Mouse (Mus musculus) right cerebral cortex, postnatal 4 days (tissue): ENCODE measurements at regions not wholly inside any gene's neighbourhood (a gene's known extent, or its start where the extent isn't known, plus 50 kb on each side); places are given as distances from the start of the nearest gene placed in this dataset.

Source experiments
- DNase-seq: peaks from one replicate; pipeline ENCODE4 v3.0.0-alpha.2; 2022

DNA sequence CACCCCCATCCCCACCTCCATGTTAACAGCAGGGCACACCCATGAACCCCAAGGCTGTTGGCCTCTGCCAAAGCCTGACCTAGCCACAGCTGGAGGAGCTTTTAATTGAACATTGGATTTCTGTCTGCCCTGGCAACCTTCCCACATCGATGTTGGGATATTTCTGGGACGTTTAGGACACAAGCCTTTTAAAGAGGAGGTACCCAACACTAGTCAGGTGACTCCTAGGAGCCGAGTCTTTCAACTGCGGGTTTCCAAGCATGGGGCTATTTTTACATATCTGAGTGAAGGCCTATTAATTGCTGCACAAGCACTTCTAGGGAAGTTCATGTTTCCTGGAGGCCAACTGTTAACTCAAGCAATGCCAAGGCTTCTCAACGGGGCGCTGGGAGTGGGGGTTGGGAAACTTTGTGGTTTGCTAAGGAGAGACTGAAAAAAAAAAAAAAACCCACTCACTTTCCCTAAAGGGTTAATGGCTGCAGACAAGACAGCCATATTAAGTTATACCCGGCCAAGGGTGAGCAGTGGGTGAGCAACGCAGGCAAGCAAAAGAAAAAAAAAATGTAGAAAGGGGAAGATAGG, 213.3 kb downstream of the Bcl2l11 start:
- no peak for DNase-seq

- no peak for DNase-seq
These were observed 214.0 kb downstream of the Bcl2l11 start for GRCm38 (mm10) chr2:128339643-128340487.

GRCm38 (mm10) chr2:128340631-128341240, 214.9 kb downstream of the Bcl2l11 start:
- no peak for DNase-seq

DNA sequence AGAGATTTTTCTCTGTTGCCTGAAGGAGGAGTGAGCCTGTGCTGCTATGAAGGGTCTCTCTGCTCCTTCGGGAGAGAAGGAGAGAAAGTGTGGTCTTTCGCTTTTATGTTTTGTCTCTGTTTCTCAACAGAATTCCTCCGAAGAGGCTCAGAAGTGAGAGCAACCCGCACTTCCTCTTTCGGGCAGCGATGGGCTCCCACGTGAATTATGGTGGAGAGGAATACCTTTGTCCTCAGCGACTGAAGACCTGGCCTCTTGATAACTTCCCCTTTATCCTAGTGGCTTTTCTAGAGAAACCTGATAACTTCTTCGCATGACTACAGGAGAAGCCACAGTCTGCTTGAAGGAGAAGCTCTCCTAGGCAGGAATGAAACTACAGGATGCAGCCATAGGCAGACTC, 216.4 kb downstream of the Bcl2l11 start:
- no peak for DNase-seq

DNA sequence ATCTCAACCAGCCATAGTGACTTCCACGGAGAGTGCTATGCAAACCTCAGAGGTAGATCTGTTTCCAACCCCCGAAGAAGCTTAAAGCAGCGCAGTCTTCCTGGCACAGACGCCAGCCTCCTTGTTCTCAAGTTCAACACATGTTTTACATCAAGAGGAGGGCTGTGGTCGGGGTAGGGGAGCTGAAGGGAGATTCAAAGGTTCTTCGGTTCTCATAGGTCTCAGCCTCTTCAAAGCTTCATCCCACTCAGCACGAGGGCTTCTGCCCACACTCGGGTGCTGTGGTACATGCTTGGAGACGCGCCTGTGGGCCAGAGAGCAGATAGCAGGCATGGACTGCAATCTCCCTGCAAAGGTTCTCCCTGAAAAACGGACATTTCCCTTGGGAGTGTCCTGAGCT, 219.7 kb downstream of the Bcl2l11 start:
- DNase-seq: no peak

- DNase-seq: no peak
These were observed 222.7 kb downstream of the Bcl2l11 start for GRCm38 (mm10) chr2:128348556-128348955.

DNA sequence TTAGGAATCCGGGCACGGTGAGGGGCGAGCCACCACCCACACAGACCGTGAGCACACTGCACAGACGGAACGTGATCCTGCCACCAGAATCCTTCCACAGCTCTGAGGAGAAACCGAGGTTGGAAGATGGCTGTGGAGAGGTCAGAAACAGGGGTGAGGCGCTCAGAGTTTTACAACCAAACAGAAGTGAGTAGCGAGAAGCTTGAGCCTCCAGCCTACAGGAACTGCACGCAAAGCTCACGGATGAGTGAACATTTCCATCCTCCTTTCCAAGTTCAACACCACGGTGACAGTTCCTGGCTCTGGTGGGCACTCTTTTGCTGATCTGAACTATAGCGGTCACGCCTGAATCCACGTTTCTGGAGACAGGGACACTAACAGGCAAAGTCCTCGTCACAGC, 225.6 kb downstream of the Bcl2l11 start:
- DNase-seq: no peak

DNA sequence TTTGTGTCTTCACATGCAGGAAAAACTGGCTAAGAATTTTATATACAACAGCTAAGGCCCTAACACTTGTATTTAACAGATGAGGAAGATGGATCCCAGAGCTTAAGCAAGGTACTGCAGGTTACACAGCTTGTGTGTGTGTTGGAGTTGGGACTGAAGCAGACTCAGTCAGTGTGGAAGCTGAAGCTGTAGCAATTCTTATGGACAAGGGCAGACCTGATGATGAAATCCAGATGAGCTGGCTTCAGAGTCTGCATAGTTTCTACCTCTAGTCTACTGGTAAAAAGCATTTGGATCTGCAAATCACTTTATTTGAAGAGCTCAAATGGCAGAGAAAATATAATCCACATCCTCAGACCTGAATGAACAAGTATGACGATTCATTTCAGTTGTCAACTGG, 226.7 kb downstream of the Bcl2l11 start:
- DNase-seq: no peak

- no peak for DNase-seq
These were observed 227.6 kb downstream of the Bcl2l11 start for GRCm38 (mm10) chr2:128353457-128353856.

GRCm38 (mm10) chr2:128356326-128356725, 230.5 kb downstream of the Bcl2l11 start:
- DNase-seq: no peak

DNA sequence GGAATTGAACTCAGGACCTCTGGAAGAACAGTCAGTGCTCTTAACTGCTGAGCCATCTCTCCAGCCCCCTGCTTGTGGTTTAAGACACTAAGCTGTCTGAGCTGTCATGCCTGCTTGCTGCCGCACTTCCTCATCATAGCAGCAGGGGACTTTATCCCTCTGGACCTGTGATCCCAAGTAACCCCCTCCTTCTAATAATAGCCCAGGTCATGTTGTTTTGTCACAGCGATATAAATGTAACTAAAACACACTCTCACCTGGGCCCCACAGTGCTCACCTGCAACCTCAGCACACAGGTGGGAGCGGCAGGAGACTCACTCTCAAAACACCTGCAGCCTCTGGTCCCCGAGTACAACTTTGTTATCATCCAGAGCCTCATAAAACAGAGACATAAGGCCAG, 231.9 kb upstream of the Spdye4c start:
- no peak for DNase-seq

GRCm38 (mm10) chr2:128360517-128360916, 230.5 kb upstream of the Spdye4c start:
- no peak for DNase-seq

- DNase-seq: no peak
These were observed 229.6 kb upstream of the Spdye4c start for GRCm38 (mm10) chr2:128361436-128361835.

DNA sequence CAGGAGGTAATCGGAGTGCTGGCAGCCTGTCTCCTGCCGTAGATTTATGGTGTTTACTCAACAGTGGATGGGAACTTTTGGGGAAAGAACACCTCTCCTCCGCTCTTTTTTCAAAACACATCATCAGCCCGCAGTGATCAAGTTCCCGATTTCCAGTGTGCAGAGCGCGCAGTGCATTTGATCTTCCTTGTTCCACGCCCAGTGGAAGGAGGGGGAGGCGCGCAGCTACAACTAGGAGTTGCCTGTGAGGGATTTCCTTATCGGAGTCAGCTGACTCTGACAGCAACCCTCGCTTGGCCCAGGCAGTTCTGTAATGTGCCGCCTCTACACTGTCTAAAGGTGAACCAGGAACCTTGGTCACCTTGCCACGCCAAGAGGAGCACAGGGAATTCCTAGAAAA, 226.8 kb upstream of the Spdye4c start:
- no peak for DNase-seq

GRCm38 (mm10) chr2:128365004-128365403, 226.0 kb upstream of the Spdye4c start:
- DNase-seq: no peak

DNA sequence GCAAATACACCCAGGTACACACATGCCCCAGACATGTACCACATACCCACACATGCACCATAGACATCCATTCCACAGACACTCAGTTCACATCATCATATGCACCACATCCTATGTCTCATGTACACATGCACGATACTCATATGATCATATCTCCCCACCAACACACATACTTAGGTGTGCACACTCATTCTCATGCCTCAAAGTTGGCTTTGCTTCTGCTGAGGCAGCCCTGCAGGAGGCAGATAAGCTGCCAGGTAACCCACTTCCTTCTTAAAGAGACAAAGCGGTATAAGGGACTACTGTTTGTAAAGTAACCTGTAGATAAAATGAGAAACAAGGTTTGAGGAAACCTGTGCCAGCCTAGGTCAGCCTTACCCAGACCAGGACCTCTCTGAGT, 225.2 kb upstream of the Spdye4c start:
- DNase-seq: no peak

DNA sequence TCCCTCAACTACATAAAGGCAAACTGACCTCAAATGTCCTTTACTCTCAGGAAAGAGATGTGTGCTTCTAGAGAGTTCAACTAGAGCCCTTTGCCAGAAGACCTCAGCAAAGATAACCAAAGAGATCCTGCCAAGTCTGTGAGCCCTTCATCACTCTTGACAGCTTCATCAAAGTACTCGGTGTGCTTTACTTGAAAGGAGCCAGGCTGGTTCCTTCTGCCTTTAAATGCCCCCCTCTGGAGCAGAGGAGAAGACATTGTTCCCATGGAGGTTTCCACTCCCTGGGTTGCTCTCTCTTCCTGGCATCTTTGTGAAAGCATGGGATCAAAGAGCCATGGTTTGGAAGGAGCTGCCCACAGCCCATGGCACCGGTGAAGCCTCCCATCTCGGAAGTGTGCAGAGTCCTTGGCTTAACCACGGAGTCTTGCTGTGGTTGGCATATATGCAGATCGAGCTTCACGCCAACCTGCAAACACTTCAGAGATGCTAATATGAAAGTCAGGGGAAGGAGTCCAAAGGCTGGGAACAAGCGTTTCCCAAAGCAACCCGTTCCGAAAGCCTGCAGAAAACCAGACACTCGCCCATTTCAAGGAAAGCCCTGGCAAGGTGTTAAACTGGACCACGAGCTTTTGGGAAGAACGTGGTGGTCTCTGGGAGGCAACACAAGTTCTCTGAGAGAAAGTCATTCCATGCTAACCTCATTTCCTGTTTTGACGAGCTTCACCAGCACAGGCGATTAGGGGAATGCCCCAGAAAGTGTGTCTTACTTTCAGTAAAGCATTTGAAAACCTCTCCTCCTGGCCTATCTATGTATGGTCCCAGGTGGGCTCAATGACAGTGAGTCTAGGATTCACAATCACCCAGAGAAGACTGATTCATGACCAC, 223.5 kb upstream of the Spdye4c start:
- no peak for DNase-seq

DNA sequence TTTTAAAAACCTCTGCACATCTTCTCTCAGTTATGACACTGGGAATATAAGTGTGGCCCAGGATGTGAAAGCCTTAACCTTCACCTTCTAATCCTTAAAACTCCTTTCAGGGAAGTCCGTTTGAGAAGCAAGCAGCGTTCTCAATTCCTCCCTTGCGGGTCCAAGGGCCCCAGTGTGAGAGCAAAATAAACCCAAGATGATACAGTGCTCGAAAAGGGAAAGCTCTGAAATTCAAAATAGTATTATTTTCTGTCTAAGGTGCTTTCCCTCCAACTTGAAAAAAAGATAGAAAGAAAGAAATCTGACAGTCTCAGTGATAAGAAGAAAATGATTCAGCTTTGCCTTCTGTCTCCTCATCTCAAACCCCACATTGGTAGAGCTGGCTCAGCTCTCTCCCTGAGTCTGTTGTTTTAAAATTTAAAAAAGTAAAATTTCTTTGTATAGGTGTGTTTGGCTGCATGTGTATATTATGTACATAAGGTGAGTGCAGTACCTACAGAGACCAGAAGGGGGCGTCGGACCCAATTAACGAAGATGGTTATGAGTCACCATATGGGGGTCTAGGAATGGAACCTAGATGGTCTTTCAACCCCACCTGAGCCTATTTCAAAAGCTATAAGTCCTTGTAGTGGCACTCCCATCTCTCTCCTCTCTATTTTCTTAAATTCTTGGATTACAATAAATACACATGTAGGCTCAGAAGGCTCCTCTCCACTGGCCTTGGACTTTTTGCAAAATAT, 222.3 kb upstream of the Spdye4c start:
- no peak for DNase-seq

DNA sequence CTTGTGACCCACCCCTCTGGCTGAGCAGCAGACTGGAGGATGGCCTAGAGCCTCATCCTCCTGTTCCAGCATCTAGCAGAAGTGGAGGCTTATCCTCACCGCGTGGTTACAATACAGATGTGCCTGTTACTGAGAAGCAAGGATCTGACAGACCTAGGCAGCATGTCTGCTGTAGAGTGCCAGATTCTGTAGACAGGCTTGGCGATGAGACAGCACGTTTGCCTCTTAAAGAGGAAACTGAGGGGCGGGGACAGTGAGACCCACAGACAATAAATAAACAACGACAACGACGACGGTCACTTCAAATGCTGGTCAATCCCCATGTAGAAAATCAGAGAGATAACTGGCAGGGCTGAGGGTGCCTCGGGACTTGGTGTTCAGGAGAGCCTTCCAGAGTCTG, 220.2 kb upstream of the Spdye4c start:
- DNase-seq: no peak

- DNase-seq: no peak
These were observed 218.8 kb upstream of the Spdye4c start for GRCm38 (mm10) chr2:128372204-128372603.

DNA sequence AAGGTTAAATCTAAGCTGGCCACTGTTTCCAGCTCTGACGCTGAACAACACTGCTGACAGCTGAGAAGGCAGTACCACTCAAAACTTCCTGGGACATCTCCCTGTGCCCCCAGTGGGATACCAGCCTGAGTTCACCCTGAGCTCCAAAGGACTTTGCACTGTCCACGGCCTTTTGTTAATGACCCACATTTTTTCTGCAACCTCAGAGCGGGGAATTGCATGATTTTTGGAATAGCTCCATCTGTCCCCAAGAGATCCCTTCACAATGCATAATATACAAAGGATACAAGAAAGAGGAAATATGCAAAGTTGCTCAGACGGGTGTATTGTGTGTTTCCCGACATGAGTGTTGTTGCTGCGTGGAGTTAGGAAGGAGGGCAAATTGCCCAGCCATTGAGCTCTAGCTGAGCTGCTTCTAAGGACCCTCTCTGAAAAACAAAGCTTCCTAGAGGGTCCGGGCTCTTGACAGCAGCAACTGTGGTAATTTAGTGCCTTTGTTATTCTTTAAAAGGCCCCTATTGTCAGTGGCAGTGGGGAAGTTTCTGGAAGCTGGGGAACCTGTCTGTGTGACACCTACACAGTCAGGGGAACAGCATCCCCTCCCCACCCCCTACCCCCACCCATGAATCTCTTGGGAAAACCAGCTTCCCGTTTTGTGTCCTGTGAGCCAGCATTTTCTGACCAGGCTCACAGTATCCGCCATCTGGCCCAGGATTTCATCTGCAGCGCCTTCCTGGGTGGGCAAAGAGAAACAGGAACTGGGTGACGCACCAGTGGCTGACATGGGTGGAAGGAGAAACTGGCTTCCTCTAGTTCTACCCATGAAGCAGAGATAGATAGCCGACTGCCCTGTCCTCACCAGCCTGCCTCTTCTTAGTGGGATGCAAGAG, 217.4 kb upstream of the Spdye4c start:
- DNase-seq: no peak

DNA sequence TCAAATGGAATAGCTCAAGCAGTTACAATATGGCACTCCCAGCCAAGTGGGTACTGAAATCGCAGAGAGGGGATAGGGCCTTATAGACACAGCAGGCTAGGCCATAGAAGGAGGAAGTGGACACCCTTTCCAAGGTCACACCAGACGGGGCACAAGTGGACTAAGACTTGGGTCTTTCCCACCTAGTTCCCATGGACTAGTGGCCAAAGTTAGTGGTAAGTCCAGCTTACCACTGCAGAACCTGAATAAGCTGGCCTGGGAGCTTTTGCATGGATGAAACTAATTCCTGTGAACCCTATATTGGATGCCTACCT, 216.8 kb upstream of the Spdye4c start:
- DNase-seq: no peak
